Mouse (Mus musculus) MN1 (cell line): ENCODE measurements around the gene Rptor.

ENCODE experiments used
- DNase-seq: peaks from one replicate; pipeline ENCODE4 v3.0.0-alpha.2; 2016; ENCODE audit warnings: low spot score

The Rptor gene

GRCm38 (mm10) chr11:119602763-119603526 lies at the start of gene Rptor:
Gene Rptor, plus strand, starts transcription at chr11:119602905.
- DNase-seq = peak; percentile 97

- DNase-seq = no peak
Observed at GRCm38 (mm10) chr11:119554706-119555105, 48.0 kb upstream of the Rptor start.

GRCm38 (mm10) chr11:119555170-119555569 lies 47.5 kb upstream of the Rptor start:
- no peak for DNase-seq

- DNase-seq = peak; percentile 53
Observed at GRCm38 (mm10) chr11:119557940-119558869, 44.5 kb upstream of the Rptor start.

- no peak for DNase-seq
Observed at GRCm38 (mm10) chr11:119558870-119559610, 43.7 kb upstream of the Rptor start.

GRCm38 (mm10) chr11:119562286-119562685 lies 40.4 kb upstream of the Rptor start:
- no peak for DNase-seq

- no peak for DNase-seq
Observed at GRCm38 (mm10) chr11:119563166-119563565, 39.5 kb upstream of the Rptor start.

GRCm38 (mm10) chr11:119564383-119564782 lies 38.3 kb upstream of the Rptor start:
- no peak for DNase-seq

GRCm38 (mm10) chr11:119565021-119565420 lies 37.7 kb upstream of the Rptor start:
- DNase-seq = no peak

- no peak for DNase-seq
Observed at GRCm38 (mm10) chr11:119565684-119566083, 37.0 kb upstream of the Rptor start.

- no peak for DNase-seq
Observed at GRCm38 (mm10) chr11:119566188-119566587, 36.5 kb upstream of the Rptor start.

- no peak for DNase-seq
Observed at GRCm38 (mm10) chr11:119572316-119573010, 30.2 kb upstream of the Rptor start.

GRCm38 (mm10) chr11:119576855-119577254 lies 25.9 kb upstream of the Rptor start:
- no peak for DNase-seq

- DNase-seq = no peak
Observed at GRCm38 (mm10) chr11:119577721-119578120, 25.0 kb upstream of the Rptor start.

GRCm38 (mm10) chr11:119586511-119586910 lies 16.2 kb upstream of the Rptor start:
- no peak for DNase-seq

- DNase-seq = no peak
Observed at GRCm38 (mm10) chr11:119587112-119587511, 15.6 kb upstream of the Rptor start.

GRCm38 (mm10) chr11:119589242-119589641 lies 13.5 kb upstream of the Rptor start:
- no peak for DNase-seq

- DNase-seq = no peak
Observed at GRCm38 (mm10) chr11:119593966-119594365, 8.7 kb upstream of the Rptor start.

- DNase-seq = peak; percentile 22
Observed at GRCm38 (mm10) chr11:119598856-119599255, 3.8 kb upstream of the Rptor start.

GRCm38 (mm10) chr11:119600286-119600685 lies 2.4 kb upstream of the Rptor start:
- no peak for DNase-seq

- peak; percentile 22 for DNase-seq
Observed at GRCm38 (mm10) chr11:119602177-119602700, 466 bp upstream of the Rptor start.
